Mouse (Mus musculus) thymus, adult 2 months (tissue): ENCODE measurements around the gene Flt3l.

Experiments
- CTCF ChIP-seq: fragments of 200-500 bp; IDR thresholded peaks from 2 replicates; pipeline ENCODE4 v1.5.1; 2012; ENCODE audit warnings: mild to moderate bottlenecking, control low read depth, low read length, moderate library complexity, borderline replicate concordance; ENCODE audit not compliant: control insufficient read depth, poor library complexity, insufficient read depth; ENCODE audit errors: extremely low read depth
- POLR2A ChIP-seq: fragments of 200-500 bp; IDR thresholded peaks from 2 replicates; pipeline ENCODE4 v1.6.1; 2012; ENCODE audit warnings: mild to moderate bottlenecking, low read length, control low read depth, moderate library complexity; ENCODE audit not compliant: control insufficient read depth, poor library complexity, insufficient read depth; ENCODE audit errors: extremely low read depth

GRCm38 (mm10) chr7:45097479-45097878, 38.8 kb downstream of the Flt3l start:
- TF ChIP-seq CTCF: no peak
- TF ChIP-seq POLR2A: no peak
